ENCODE assay signal across 9 mouse cellular contexts in the genomic region with DNA sequence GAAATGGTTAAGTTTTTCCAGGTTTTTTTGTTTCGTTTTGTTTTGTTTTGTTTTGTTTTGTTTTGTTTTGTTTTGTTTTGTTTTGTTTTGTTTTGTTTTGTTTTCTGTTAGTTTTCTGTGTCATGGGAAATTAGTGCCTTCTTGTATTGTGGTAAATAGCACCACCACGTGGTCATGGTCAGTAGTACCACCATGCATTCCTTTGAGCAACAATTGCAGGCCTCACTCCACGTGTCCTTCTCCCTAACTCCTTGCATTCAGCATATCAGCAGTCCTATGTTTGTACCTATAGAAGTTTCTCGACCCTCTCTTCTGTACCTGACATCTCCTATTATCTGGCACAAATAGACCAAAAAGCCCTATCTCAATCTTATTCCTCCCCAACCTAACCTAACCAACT. TPM values are rescaled to one million over a fixed set of nuclear protein-coding genes. Genes with fewer than 3 reads are reported as not detected.
A peak's percentile ranks its signal among the peaks of the same experiment; 100 is the strongest.
DNase-seq lines count a peak whose midpoint lies in the region; ATAC-seq and TF ChIP-seq lines count a peak whose summit lies in the region.
"Had no signal": no experiment of that assay in that cellular context is flagged by ENCODE, and none has a peak within 500 bp of the region (broad histone marks: within the 10 kb centered on the region; RNA-seq: fewer than 3 reads in every experiment).

No protein-coding gene starts in this region.

- DNase-seq in hindbrain, embryonic 10.5 days (ENCODE audit: low spot score) = peak; percentile 45
- DNase-seq in ES-E14 (ENCODE audit: low read depth, low spot score) = peak; percentile 37
- peak; percentile 22 for DNase-seq in cerebellum, adult 8-10 months
- peak; percentile 6 to 74 for DNase-seq in frontal cortex, adult 2 months (ENCODE audit: extremely low spot score in 1 of 2, low spot score in 1 of 2)
- DNase-seq in layer of hippocampus, adult 9-10 months (ENCODE audit: low spot score) = peak; percentile 54
- peak; percentile 72 for DNase-seq in testis, postnatal 10 days (ENCODE audit: low spot score)

- H3K27ac ChIP-seq in hindbrain, embryonic 10.5 days = no peak overlapping the region
- H3K27ac ChIP-seq in hindbrain, embryonic 12.5 days = no peak overlapping the region
- no peak overlapping the region for H3K27ac ChIP-seq in ES-E14 (ENCODE audit: insufficient read depth, low read depth, low read length, poor library complexity, severe bottlenecking)
- H3K27ac ChIP-seq: lung, embryonic 15.5 days had no signal

- no peak overlapping the region for H3K4me2 ChIP-seq in hindbrain, embryonic 12.5 days (replicated peaks)
- H3K4me2 ChIP-seq: lung, embryonic 15.5 days had no signal

- in situ Hi-C loops in ES-E14 (cut with MboI; ENCODE audit: low sequenced_read_pairs in 2 of 2, unreplicated experiment in 2 of 2) = no loop called here

- no peak overlapping the region for H3K9ac ChIP-seq in hindbrain, embryonic 12.5 days
- no peak overlapping the region for H3K9ac ChIP-seq in ES-E14 (ENCODE audit: insufficient read depth, low read depth, low read length, poor library complexity, severe bottlenecking)
- H3K9ac ChIP-seq: lung, embryonic 15.5 days had no signal

- WGBS in hindbrain, embryonic 10.5 days = 11% methylated on average over 4 of the region's 4 CpGs
- 11% methylated on average over 4 of the region's 4 CpGs for WGBS in hindbrain, embryonic 12.5 days

- no peaks in the 10 kb centered on the region for H3K4me1 ChIP-seq in hindbrain, embryonic 10.5 days (replicated peaks)
- H3K4me1 ChIP-seq in hindbrain, embryonic 12.5 days = no peaks in the 10 kb centered on the region
- H3K4me1 ChIP-seq in ES-E14 (ENCODE audit: control insufficient read depth in 2 of 2, insufficient read depth in 2 of 2, low read length in 2 of 2, poor library complexity in 1 of 2) = no peaks in the 10 kb centered on the region
- H3K4me1 ChIP-seq: lung, embryonic 15.5 days had no signal

- no peaks in the 10 kb centered on the region for H3K36me3 ChIP-seq in hindbrain, embryonic 10.5 days
- no peaks in the 10 kb centered on the region for H3K36me3 ChIP-seq in hindbrain, embryonic 12.5 days
- H3K36me3 ChIP-seq in ES-E14 (ENCODE audit: control insufficient read depth, insufficient read depth, low read length, poor library complexity, severe bottlenecking) = no peaks in the 10 kb centered on the region
- H3K36me3 ChIP-seq: lung, embryonic 15.5 days had no signal

- ATAC-seq in hindbrain, embryonic 12.5 days (ENCODE audit: low FRiP score) = no peak
- peak; percentile 92 for ATAC-seq in megakaryocyte progenitor cell, adult 5-6 weeks (replicated peaks; ENCODE audit: poor library complexity)

- H3K4me3 ChIP-seq in hindbrain, embryonic 10.5 days = no peak overlapping the region
- H3K4me3 ChIP-seq in hindbrain, embryonic 12.5 days = no peak overlapping the region
- no peak overlapping the region for H3K4me3 ChIP-seq in ES-E14 (ENCODE audit: insufficient read depth in 1 of 2, low read depth in 1 of 2, low read length in 2 of 2, poor library complexity in 1 of 2, severe bottlenecking in 1 of 2)
- H3K4me3 ChIP-seq: lung, embryonic 15.5 days had no signal

- H3K9me3 ChIP-seq in hindbrain, embryonic 10.5 days = no peaks in the 10 kb centered on the region
- no peaks in the 10 kb centered on the region for H3K9me3 ChIP-seq in hindbrain, embryonic 12.5 days (replicated peaks)
- no peaks in the 10 kb centered on the region for H3K9me3 ChIP-seq in ES-E14 (ENCODE audit: control insufficient read depth, insufficient read depth, low read depth, low read length)
- H3K9me3 ChIP-seq: lung, embryonic 15.5 days had no signal

- no peaks in the 10 kb centered on the region for H3K27me3 ChIP-seq in hindbrain, embryonic 10.5 days (ENCODE audit: insufficient read depth, poor library complexity, severe bottlenecking)
- H3K27me3 ChIP-seq in hindbrain, embryonic 12.5 days = no peaks in the 10 kb centered on the region
- H3K27me3 ChIP-seq: lung, embryonic 15.5 days had no signal

TF ChIP-seq in ES-E14, 5 proteins besides CTCF, POLR2A, EP300 and RAD21:
- no peak for TF ChIP-seq MAFK (IDR thresholded peaks at IDR 0.05; ENCODE audit: insufficient read depth, low read depth, low read length)
- TF ChIP-seq HCFC1 (IDR thresholded peaks at IDR 0.05; ENCODE audit: borderline replicate concordance, insufficient read depth, low read length) = no peak
- TF ChIP-seq ZNF384 (IDR thresholded peaks at IDR 0.05; ENCODE audit: low read depth, low read length) = no peak
- peak; percentile 72 for TF ChIP-seq ZC3H11A (IDR thresholded peaks at IDR 0.05; ENCODE audit: borderline replicate concordance, low read depth, low read length)
- TF ChIP-seq CHD2 (IDR thresholded peaks at IDR 0.05; ENCODE audit: low read depth, low read length) = no peak

RNA-seq across cellular contexts. Expression of gene Vmn2r7, which starts 2.3 kb away (rescaled TPM):
- polyA plus RNA-seq in hindbrain, embryonic 10.5 days (2016; fragmentation: Nextera tagmentation; extraction: Ambion mirVana) = not detected in 2 replicates
- not detected in 2 replicates for polyA plus RNA-seq in hindbrain, embryonic 12.5 days (2016; fragmentation: Nextera tagmentation; extraction: Ambion mirVana)
- not detected in 2 replicates for total RNA-seq in ES-E14 (2012; rRNA removed)
- 0.02 TPM in 1 of 2 replicates, not detected in the other for polyA plus RNA-seq in frontal cortex, adult 2 months (2012; rRNA removed)
- not detected in 2 replicates for total RNA-seq in megakaryocyte progenitor cell, adult 5-6 weeks (2015)
- total RNA-seq in megakaryocyte progenitor cell, adult 5-6 weeks (2017) = not detected in 2 replicates
- polyA plus RNA-seq: lung, embryonic 15.5 days had no signal

Comparison
In these comparisons a context has a peak if more than half of its experiments do, and no peak if none do; other contexts are left out.
1. DNase-seq: peak in every context shown above with its lines; median percentile 72 in testis, postnatal 10 days; 54 in layer of hippocampus, adult 9-10 months; 45 in hindbrain, embryonic 10.5 days; 40 in frontal cortex, adult 2 months; 37 in ES-E14; 22 in cerebellum, adult 8-10 months.